Mouse (Mus musculus) right cerebral cortex, adult 18-20 months (tissue): ENCODE results near the gene Etnk2.

Source experiments
- DNase-seq: peaks from one replicate; pipeline ENCODE4 v3.0.0; 2022; ENCODE audit warnings: mixed read lengths

Etnk2 gene

DNA sequence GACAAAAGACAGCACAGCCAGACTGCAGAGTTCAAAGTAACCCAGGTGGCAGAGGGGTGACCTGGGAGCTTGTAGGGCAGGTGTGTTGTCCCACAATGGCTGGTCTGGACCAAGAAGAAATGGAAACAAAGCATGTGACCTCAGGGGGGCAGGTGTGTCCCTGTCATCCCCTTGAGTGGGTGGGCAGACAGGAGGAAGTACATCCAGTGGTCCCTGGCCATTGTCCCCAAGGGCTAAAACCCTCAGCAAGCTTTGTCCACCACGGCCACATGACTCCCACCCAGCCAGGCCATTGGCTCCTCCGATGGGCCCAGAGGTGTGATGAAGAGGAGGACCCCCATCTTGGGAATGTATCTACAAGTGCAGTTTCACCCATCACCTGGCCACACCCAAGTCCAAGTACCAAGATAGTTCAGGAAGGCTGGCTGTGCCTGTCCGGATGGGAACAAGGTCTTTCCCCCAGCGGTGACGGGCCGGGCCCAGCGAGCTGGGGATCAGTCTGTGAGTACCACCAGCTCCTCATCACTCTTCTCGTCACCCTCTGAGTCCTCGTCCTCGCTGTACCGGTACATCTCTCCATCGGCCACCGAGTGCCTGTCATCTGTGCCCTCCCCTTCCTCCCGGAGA lies 19.9 kb downstream of the Etnk2 start:
- no peak for DNase-seq

DNA sequence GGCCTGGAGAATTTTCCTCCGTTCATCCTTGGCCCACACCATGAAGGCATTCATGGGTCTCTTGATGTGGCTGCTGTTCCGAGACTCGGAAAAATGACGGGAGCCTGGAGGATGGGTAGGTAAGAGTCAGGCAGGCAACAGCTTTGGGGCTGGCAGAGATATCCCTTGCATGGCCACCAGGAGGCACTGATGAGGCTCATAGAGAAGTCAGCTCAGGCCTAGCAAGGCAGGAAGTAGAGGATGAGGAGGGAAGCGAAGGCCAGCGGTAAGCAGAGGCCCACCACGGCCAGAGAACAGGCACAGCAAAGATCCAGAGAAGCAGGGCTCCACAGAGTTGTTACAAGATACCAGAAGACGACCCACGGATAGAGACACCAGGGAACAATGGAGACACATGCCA lies 22.1 kb downstream of the Etnk2 start:
- no peak for DNase-seq

- no peak for DNase-seq
These were observed 22.8 kb downstream of the Etnk2 start for GRCm38 (mm10) chr1:133386209-133386608.

GRCm38 (mm10) chr1:133387539-133388268 lies 24.3 kb downstream of the Etnk2 start:
- DNase-seq = no peak

- no peak for DNase-seq
These were observed 31.3 kb downstream of the Etnk2 start for GRCm38 (mm10) chr1:133394702-133395101.

DNA sequence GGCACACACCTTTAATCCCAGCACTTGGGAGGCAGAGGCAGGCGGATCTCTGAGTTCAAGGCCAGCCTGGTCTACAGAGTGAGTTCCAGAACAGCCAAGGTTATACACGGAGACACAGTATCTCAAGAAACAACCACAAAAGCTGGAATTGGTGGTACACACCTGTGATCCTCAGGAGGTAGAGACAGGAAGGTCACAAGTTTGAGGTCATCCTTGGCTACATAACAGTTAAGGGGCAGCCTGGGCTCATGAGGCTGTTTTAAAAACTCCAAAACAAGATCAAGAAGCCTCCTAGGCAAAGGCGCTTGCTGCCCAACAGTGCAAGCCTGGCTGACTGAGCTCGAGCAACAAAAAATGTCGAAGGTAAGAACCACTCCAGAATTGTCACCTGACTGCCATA lies 33.3 kb downstream of the Etnk2 start:
- no peak for DNase-seq

- DNase-seq = no peak
These were observed 33.7 kb downstream of the Etnk2 start for GRCm38 (mm10) chr1:133397094-133397482.

- no peak for DNase-seq
These were observed 34.3 kb downstream of the Etnk2 start for GRCm38 (mm10) chr1:133397483-133398237.

GRCm38 (mm10) chr1:133400014-133400725 lies 36.8 kb downstream of the Etnk2 start:
- no peak for DNase-seq

GRCm38 (mm10) chr1:133404005-133404404 lies 40.6 kb downstream of the Etnk2 start:
- no peak for DNase-seq

- DNase-seq = no peak
These were observed 43.2 kb downstream of the Etnk2 start for GRCm38 (mm10) chr1:133406614-133407013.

GRCm38 (mm10) chr1:133407436-133407835 lies 44.1 kb downstream of the Etnk2 start:
- DNase-seq = no peak

DNA sequence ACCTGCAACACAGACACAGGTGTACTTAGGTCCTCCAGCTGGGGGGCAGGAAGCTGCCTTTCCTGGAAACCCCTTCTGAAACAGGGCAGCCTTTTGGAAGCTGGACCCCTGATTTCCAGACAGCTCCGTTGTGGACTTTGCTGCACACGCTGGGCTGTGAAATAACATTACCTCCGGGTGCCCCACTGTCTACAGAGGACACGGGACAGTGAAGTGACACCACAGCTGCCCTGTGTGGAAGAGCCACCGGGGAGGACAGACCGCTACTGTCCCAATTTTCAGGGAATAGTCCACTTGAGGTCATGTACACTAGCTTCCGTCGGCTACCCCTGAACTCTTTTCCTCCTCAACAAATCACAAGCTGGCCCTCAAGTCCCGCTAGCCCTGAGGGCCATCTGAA lies 44.9 kb downstream of the Etnk2 start:
- DNase-seq = no peak

DNA sequence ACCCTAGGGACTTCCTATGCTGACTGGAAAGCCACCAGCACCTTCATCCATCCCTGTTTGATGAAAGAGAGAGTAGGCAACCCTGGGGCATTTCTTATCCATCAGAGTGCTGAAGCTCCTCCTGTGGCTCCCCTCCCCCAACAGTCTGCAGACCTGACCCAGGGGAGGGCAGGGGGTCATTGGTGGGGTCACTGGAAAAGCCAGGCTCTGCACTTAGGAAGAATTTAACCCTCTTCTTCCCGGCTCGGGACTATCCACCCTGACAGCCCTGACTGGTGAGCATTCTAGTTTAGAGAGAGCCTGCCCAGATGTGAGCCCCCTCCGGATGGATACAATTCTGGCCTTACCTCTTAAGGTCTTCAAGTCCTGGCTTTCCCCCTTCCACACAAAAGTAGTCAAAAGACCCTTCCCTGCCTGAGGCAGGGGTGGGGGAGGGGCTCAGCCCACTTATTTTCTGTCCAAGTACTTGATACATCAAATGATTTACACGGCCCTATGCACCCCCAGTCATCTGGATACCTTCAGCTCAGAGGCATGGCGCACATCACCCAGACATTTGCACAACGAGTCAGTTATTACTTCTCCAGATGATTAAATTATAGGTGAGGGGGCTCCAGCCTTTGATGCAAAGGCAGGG lies 45.6 kb downstream of the Etnk2 start:
- no peak for DNase-seq

DNA sequence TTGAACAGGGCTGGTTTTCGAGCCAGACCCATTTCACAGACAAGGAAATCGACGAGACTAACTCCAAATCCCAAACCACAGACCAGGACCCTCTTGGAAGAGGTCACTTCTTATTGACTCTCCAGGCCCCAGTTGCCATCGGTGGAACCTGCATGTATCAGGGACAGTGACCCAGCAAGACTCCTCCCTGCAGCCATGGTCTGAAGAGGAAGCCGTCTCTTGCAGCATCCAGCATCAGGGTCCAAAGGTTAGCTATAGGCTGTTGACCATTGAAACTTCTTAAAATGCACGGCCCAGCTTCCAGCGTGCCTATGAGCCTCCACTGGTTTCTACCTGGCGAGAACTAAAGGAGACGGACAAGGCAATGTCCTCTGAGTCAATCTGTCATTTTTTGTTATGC lies 46.4 kb downstream of the Etnk2 start:
- DNase-seq = no peak

GRCm38 (mm10) chr1:133411506-133412147 lies 48.3 kb downstream of the Etnk2 start:
- DNase-seq = no peak

DNA sequence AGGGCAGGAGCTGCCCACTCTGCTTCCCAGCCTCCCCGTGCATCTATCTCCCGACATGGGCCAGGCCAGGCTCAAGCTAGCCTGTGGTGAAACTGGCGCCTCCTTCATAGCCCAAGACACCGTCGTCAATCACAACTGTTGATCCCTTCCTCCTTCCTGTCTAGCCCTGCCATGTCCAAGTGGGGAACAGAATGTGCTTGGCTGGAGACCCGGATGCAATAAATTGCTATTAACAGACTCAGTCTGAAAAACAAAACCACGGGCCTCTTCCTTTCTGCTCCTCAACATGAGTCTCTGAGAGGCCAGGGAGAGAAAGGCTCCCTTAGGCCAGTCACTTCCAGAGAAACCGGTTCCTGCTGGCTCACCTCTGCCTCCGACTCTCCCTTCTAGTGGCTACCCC lies 49.6 kb downstream of the Etnk2 start:
- DNase-seq = no peak

DNA sequence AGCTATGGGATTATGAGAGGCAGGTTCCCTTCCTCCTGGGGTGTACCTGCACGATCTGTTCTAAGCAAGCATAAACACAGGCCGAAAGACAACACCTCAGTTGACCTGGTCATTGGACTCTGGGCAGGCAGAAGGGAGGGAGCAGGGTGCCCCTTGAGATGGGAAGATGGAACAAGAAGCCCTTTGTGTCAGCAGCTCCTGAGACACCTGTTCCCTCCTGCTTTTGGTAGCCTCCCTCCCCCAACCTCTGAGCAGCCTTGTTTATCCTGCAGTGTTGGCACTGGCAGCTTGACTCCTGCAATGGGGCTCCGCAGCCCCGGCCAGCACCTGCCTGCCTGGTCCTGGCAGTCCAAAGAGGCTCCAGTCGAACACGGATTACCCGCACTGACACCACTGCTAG lies 51.7 kb downstream of the Etnk2 start:
- no peak for DNase-seq

DNA sequence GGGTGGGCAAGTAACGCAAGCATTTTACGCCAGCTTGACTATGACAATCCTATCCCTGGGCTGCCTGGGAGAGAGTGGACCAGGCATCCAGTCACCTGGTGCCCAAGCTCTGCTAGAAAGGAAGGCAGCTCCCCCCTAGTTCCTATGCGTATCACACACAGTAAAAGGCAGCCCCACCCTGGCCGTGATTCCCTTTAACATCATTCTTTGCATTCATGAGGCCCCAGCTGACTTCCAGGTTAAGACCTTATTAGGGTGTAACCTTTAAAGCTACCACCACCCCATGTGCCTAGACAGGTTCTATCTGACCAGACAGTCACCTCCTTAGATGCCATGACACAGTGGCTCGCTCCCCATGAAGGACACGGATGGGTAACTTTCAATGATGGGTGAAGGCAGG lies 52.1 kb downstream of the Etnk2 start:
- DNase-seq = no peak

DNA sequence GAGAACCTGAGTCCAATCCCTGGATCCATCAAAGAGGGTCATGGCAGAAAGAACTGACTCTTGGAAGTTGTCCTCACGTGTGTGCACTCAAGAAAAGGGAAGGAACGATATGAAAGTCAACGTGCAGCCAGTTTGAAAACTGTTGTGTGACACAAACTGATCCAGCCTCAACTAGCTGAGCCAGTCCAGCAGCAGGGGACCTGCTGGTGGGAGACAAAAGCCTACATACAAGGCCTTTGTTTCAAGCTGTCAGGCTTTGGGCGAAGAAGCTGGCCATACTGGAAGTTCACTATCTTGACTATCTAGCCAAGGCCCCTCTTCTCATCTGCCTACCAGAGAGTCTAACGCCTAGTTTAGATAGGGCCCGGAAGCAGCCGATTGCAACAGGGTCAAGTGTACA lies 53.1 kb downstream of the Etnk2 start:
- DNase-seq = no peak

DNA sequence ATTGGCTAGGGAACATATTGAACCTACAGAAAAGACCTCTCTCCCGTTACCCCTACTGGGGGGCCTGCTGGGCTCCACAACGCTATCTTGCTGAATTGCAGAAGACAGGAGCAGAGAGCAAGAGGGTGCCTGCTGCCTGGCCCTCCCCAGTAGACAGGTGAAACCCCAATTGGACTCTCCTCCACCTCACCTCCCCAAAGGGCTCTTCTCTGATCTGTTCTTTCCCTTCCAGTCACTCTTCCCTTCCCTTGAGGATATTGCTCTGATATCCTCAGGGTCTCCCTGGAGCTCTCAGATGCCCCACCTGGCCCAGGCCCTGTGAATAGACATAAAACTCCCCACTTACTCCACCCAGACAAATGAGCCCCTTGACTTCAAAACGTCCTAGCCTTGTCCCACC lies 53.7 kb downstream of the Etnk2 start:
- DNase-seq = no peak

DNA sequence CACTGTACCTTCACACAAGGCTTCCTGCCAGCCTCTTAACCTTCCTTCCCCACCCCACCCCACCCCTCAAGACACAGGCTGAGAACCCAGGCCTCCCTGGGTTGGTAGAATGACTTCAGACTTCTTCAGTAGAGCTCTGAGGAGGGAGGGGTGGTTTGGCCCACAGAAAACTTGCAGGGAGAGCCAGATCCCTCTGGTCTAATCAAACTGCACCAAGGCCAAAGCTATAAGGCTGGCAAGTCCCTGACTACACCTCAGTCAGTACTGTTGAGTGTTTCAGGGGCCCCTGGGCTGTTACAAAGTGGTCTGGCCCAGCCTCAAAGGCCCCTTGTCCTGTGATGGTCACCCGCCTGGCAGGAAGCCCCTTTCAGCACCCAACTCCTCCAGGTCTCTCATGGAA lies 54.2 kb downstream of the Etnk2 start:
- no peak for DNase-seq
